In the genomic region with DNA sequence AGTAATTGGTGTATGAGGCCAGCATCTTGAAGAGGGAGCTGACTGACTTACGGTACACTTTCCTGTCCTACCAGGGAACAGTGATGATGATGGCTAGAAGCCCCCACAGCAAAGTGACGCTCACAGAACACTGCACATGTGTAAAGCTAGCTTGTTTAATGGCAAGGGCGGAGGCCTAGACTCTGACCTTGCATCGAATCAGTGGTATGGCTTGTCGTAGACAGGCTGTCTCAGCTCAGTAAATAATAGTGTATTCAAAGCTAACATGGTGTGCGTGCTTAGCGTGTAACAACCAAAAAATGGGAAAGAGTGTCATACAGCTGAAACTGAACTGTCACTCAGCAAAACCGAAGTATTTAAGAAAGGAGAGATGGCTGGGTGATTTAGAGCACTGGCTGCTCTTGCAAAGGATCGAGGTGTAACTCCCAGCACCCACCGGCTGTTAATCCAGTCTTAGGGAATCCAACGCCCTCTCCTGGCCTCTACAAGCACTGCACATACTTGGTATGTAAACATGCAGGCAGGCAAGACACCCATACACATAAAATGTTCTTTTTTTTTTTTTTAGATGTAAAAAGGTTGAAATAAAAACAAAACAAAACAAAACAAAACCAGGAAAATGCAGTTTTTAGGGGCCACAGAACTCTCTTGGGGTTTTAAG, we compare ENCODE assay signal across 19 mouse cellular contexts.
DNase-seq lines count a peak whose midpoint lies in the region; ATAC-seq and TF ChIP-seq lines count a peak whose summit lies in the region.
"Had no signal": no experiment of that assay in that cellular context is flagged by ENCODE, and none has a peak within 500 bp of the region (broad histone marks: within the 10 kb centered on the region; RNA-seq: fewer than 3 reads in every experiment).

No protein-coding gene starts in this region.

- H3K4me1 ChIP-seq in lung, adult 2 months (ENCODE audit: control insufficient read depth, insufficient read depth, low read length): no peaks in the 10 kb centered on the region
- H3K4me1 ChIP-seq in MEL (ENCODE audit: control insufficient read depth in 1 of 2, insufficient read depth in 2 of 2, low read length in 2 of 2): no peaks in the 10 kb centered on the region
- peaks cover 2% of the 10 kb centered on the region; the same call in 1 of the 2 replicates for H3K4me1 ChIP-seq in small intestine, adult 2 months (ENCODE audit: control insufficient read depth, insufficient read depth, insufficient read length, low read length)
- H3K4me1 ChIP-seq: heart, embryonic 15.5 days had no signal

- H3K9me3 ChIP-seq in MEL (replicated peaks; ENCODE audit: insufficient read depth, low read length): no peaks in the 10 kb centered on the region
- H3K9me3 ChIP-seq: embryonic facial prominence, embryonic 10.5 days; G1E; heart, embryonic 15.5 days; hindbrain, embryonic 15.5 days had no signal

- no peaks in the 10 kb centered on the region for H3K27me3 ChIP-seq in MEL (ENCODE audit: control insufficient read depth in 1 of 2, insufficient read depth in 2 of 2, low read length in 2 of 2)
- no peaks in the 10 kb centered on the region for H3K27me3 ChIP-seq in small intestine, adult 2 months (ENCODE audit: control insufficient read depth, insufficient read depth, low read length)
- H3K27me3 ChIP-seq: heart, embryonic 15.5 days; hindbrain, embryonic 15.5 days had no signal

- ATAC-seq in activated CD4-positive, CD25-positive, alpha-beta regulatory T cell, adult 4 months: no peak

- 82% methylated on average over 11 of the region's 11 CpGs for WGBS in lung, adult 2 months
- WGBS in small intestine, adult 2 months: 53% methylated on average over 11 of the region's 11 CpGs

- no peak for DNase-seq in gastrocnemius, adult 2 months
- DNase-seq in gastrocnemius, adult 18-20 months (ENCODE audit: low spot score): no peak
- no peak for DNase-seq in lung, adult 2 months
- no peak for DNase-seq in lung, postnatal 14 days
- DNase-seq in MEL (ENCODE audit: low read depth, low spot score): peak; percentile 54
- DNase-seq in right cerebral cortex, postnatal 36 days (ENCODE audit: low spot score in 2 of 2): no peak
- DNase-seq: adrenal gland, postnatal 25 days; cerebellum, adult 18-20 months; kidney, postnatal 10 days; layer of hippocampus, postnatal 36 days; right cerebral cortex, adult 18-20 months; thymus, postnatal 25 days had no signal

- intact Hi-C loops in gastrocnemius, adult 2 months (cut with DNase I): no loop called here

- H3K9ac ChIP-seq in MEL (ENCODE audit: control insufficient read depth, low read depth, low read length, poor library complexity, severe bottlenecking): no peak overlapping the region
- H3K9ac ChIP-seq: heart, embryonic 15.5 days; hindbrain, embryonic 15.5 days had no signal

- no peaks in the 10 kb centered on the region for H3K36me3 ChIP-seq in MEL (ENCODE audit: control insufficient read depth in 1 of 2, insufficient read depth in 2 of 2, low read length in 2 of 2)
- H3K36me3 ChIP-seq in small intestine, adult 2 months (ENCODE audit: control insufficient read depth, insufficient read depth, low read length): peaks cover 42% of the 10 kb centered on the region

- peak; percentile 16; the same call in 1 of the 2 replicates for TF ChIP-seq CTCF in gastrocnemius, adult 2 months (IDR thresholded peaks at IDR 0.05)
- TF ChIP-seq CTCF in lung, adult 2 months (IDR thresholded peaks at IDR 0.05; ENCODE audit: insufficient read depth, low read length): 0 out of 2 replicates have a peak, but pooled peaks have one; percentile 3
- peak; percentile 42 to 58 (median 45); a peak in 5 of 6 replicates for TF ChIP-seq CTCF in MEL (IDR thresholded peaks at IDR 0.05 in 2 of 3, conservative IDR thresholded peaks at IDR 0.05 in 1 of 3; ENCODE audit: control insufficient read depth in 1 of 3, insufficient read depth in 1 of 3, low read depth in 2 of 3, low read length in 3 of 3, poor library complexity in 1 of 3, severe bottlenecking in 1 of 3)
- TF ChIP-seq CTCF in small intestine, adult 2 months (IDR thresholded peaks at IDR 0.05; ENCODE audit: extremely low read depth, insufficient read length, insufficient replicate concordance, low read depth, low read length): peak; percentile 48; the same call in 1 of the 2 replicates

- no peak overlapping the region for H3K27ac ChIP-seq in gastrocnemius, adult 2 months
- H3K27ac ChIP-seq in MEL (ENCODE audit: control insufficient read depth, low read depth, low read length): no peak overlapping the region
- no peak overlapping the region for H3K27ac ChIP-seq in small intestine, adult 2 months (ENCODE audit: insufficient read depth, low read depth, low read length)
- H3K27ac ChIP-seq: embryonic facial prominence, embryonic 10.5 days; heart, embryonic 15.5 days; hindbrain, embryonic 15.5 days had no signal

- TF ChIP-seq RAD21 in MEL (IDR thresholded peaks at IDR 0.05; ENCODE audit: low read depth, low read length): peak; percentile 49

- H3K79me2 ChIP-seq in MEL (ENCODE audit: control insufficient read depth, insufficient read depth, low read length, poor library complexity): no peaks in the 10 kb centered on the region

- no peak for TF ChIP-seq EP300 in MEL (IDR thresholded peaks at IDR 0.05; ENCODE audit: low read depth in 1 of 2, low read length in 2 of 2)

- H3K4me3 ChIP-seq in gastrocnemius, adult 2 months: no peak overlapping the region
- no peak overlapping the region for H3K4me3 ChIP-seq in lung, adult 2 months (replicated peaks; ENCODE audit: extremely low read depth, low read depth, low read length)
- no peak overlapping the region for H3K4me3 ChIP-seq in MEL (ENCODE audit: control insufficient read depth in 1 of 2, insufficient read depth in 1 of 2, low read depth in 2 of 2, low read length in 2 of 2)
- H3K4me3 ChIP-seq in small intestine, adult 2 months (ENCODE audit: low read depth, low read length): no peak overlapping the region
- H3K4me3 ChIP-seq: embryonic facial prominence, embryonic 10.5 days; heart, embryonic 15.5 days; hindbrain, embryonic 15.5 days; myocyte had no signal

- TF ChIP-seq POLR2A in lung, adult 2 months (IDR thresholded peaks at IDR 0.05; ENCODE audit: borderline replicate concordance, extremely low read depth, low read depth, low read length): no peak
- TF ChIP-seq POLR2A in MEL (IDR thresholded peaks at IDR 0.05; ENCODE audit: control insufficient read depth in 1 of 2, insufficient read depth in 1 of 2, low read depth in 1 of 2, low read length in 2 of 2, poor library complexity in 1 of 2): no peak
- TF ChIP-seq POLR2A in small intestine, adult 2 months (IDR thresholded peaks at IDR 0.05; ENCODE audit: low read depth, low read length): no peak

TF ChIP-seq in MEL, 35 proteins besides CTCF, POLR2A, EP300 and RAD21:
- TF ChIP-seq MAZ (IDR thresholded peaks at IDR 0.05; ENCODE audit: low read depth, low read length): no peak
- no peak for TF ChIP-seq ETS1 (IDR thresholded peaks at IDR 0.05; ENCODE audit: low read depth, low read length)
- peak; percentile 50 for TF ChIP-seq ZC3H11A (IDR thresholded peaks at IDR 0.05; ENCODE audit: low read depth, low read length)
- TF ChIP-seq TAL1 (IDR thresholded peaks at IDR 0.05; ENCODE audit: low read length): no peak
- peak; percentile 68 for TF ChIP-seq SMC3 (IDR thresholded peaks at IDR 0.05; ENCODE audit: low read depth, low read length)
- TF ChIP-seq ZNF384 (IDR thresholded peaks at IDR 0.05; ENCODE audit: low read depth, low read length): no peak
- TF ChIP-seq MYB (IDR thresholded peaks at IDR 0.05; ENCODE audit: low read depth, low read length): no peak
- TF ChIP-seq MYC (IDR thresholded peaks at IDR 0.05; ENCODE audit: low read depth, low read length): no peak
- TF ChIP-seq GATA1 (IDR thresholded peaks at IDR 0.05; ENCODE audit: low read depth, low read length): no peak
